Mouse (Mus musculus) heart, embryonic 16.5 days (tissue): ENCODE measurements at regions not wholly inside any gene's neighbourhood (a gene's known extent, or its start where the extent isn't known, plus 50 kb on each side); places are given as distances from the start of the nearest gene placed in this dataset.

ENCODE experiments used
- ATAC-seq: fragments of 200-750 bp; cut with Nextera tagmentation; replicated peaks from 2 replicates; pipeline ENCODE4 v1.8.0; 2017; ENCODE audit warnings: moderate number of reproducible peaks; ENCODE audit not compliant: insufficient read depth, low FRiP score; ENCODE audit errors: extremely low read depth
- H3K27ac ChIP-seq: fragments of 300-500 bp; sonication (generic); 2 replicates; pipeline ENCODE4 v1.5.1; 2014; ENCODE audit warnings: mild to moderate bottlenecking, low read length, control low read depth, moderate library complexity
- H3K27me3 ChIP-seq: fragments of 300-500 bp; sonication (generic); 2 replicates; pipeline ENCODE4 v1.6.1; 2014; ENCODE audit warnings: low read length, mixed read lengths; ENCODE audit not compliant: control insufficient read depth, insufficient read depth
- H3K36me3 ChIP-seq: fragments of 300-500 bp; sonication (generic); 2 replicates; pipeline ENCODE4 v1.6.1; 2014; ENCODE audit not compliant: control insufficient read depth, insufficient read depth
- H3K4me1 ChIP-seq: fragments of 300-500 bp; sonication (generic); 2 replicates; pipeline ENCODE4 v1.6.1; 2014; ENCODE audit warnings: low read length, mixed read lengths; ENCODE audit not compliant: control insufficient read depth, insufficient read depth
- H3K4me2 ChIP-seq: fragments of 300-500 bp; sonication (generic); 2 replicates; pipeline ENCODE4 v1.6.1; 2014; ENCODE audit warnings: low read depth, mild to moderate bottlenecking, control low read depth, low read length
- H3K4me3 ChIP-seq: fragments of 300-500 bp; sonication (generic); 2 replicates; pipeline ENCODE4 v1.5.1; 2014; ENCODE audit warnings: mild to moderate bottlenecking, control low read depth, low read length
- H3K9ac ChIP-seq: fragments of 300-500 bp; sonication (generic); 2 replicates; pipeline ENCODE4 v1.6.1; 2014; ENCODE audit warnings: low read length, control low read depth
- H3K9me3 ChIP-seq: fragments of 300-500 bp; sonication (generic); replicated peaks from 2 replicates; pipeline ENCODE4 v1.6.1; 2016; ENCODE audit warnings: low read length; ENCODE audit not compliant: control insufficient read depth
- WGBS: fragments of 180-500 bp; shearing (Covaris S2); extraction: QIAGEN DNeasy Blood & Tissue Kit; methylation state at CpG from one replicate; pipeline ENCODE4 v1.1.7; 2014; 5-methylcytosine and 5-hydroxymethylcytosine counted together

DNA sequence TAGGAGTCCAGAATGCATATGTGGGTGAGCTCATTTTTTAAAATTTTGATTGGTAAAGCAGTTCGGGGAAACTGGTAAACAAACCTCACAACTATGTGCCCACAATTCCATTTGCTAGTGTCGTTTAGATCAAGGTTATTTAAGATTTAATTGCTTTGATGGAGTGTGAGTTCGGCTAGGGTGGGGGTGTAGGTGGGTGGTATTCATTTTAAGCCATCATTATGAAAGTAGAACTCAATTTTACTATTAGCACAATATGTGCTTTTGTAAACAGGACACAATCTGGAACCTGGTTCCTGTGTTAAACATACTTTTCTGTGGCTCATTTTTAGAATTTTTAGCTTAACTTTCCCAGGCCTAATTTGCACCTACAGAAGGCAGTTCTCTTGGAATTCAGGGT lies 86.5 kb downstream of the Kcna4 start:
- ATAC-seq = no peak
- no peak overlapping the region for H3K4me2 ChIP-seq
- no peak overlapping the region for H3K4me3 ChIP-seq
- no peak overlapping the region for H3K27ac ChIP-seq
- 77% methylated on average over 3 of the region's 3 CpGs for WGBS
- no peaks in the 10 kb centered on the region for H3K36me3 ChIP-seq
- H3K9me3 ChIP-seq = no peaks in the 10 kb centered on the region
- no peaks in the 10 kb centered on the region for H3K27me3 ChIP-seq
- no peaks in the 10 kb centered on the region for H3K4me1 ChIP-seq
- no peak overlapping the region for H3K9ac ChIP-seq

DNA sequence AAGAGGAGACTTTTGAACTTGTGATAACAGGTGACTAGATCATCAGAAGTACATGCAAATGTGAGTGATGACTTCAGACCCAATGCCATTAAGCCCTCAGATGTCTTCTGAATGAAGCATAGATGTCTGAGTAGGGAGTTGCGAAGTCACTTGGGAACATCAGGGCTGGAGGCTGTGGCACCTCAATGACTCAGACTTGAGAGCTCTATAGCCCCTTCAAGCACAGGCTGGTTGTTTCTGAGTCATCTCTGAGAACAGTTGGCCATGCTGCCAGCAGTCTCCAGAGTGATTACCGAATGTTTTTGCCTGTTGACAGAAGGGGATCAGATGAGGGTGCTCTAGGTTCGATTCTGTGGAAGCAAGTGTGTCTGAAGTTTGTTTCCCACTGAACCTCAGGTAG lies 102.4 kb downstream of the Kcna4 start:
- H3K27me3 ChIP-seq = no peaks in the 10 kb centered on the region
- no peaks in the 10 kb centered on the region for H3K36me3 ChIP-seq
- ATAC-seq = no peak
- H3K9ac ChIP-seq = no peak overlapping the region
- H3K4me2 ChIP-seq = no peak overlapping the region
- H3K4me3 ChIP-seq = no peak overlapping the region
- no peaks in the 10 kb centered on the region for H3K4me1 ChIP-seq
- no peak overlapping the region for H3K27ac ChIP-seq
- 77% methylated on average over 3 of the region's 3 CpGs for WGBS
- no peaks in the 10 kb centered on the region for H3K9me3 ChIP-seq

DNA sequence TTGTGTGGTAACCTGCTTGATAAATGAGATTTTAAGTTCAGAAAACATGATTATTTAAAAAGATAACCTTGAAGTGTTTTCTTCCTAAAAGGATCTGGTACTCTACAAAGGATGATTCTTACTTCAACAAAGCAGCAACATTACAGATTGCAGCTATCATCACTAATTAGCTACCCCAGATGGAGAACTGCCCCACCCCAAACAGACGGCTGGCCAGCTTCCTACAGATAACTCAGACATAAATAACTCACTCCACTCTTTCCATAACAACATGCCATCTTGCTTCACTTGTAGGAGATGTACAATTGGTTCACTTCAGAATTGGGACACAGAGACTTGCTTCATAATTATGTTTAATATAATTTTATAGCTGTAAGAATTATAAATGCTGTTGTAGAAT lies 110.0 kb downstream of the Kcna4 start:
- ATAC-seq = 0 out of 2 replicates have a peak, but pooled peaks have one; percentile 41
- no peaks in the 10 kb centered on the region for H3K4me1 ChIP-seq

More for the DNA sequence above, 110.0 kb downstream of the Kcna4 start:
- Histone ChIP-seq H3K4me3 (no peak overlapping the region), H3K9me3 (no peaks in the 10 kb centered on the region), H3K27me3 (no peaks in the 10 kb centered on the region), H3K27ac (no peak overlapping the region), H3K4me2 (no peak overlapping the region), H3K36me3 (no peaks in the 10 kb centered on the region), H3K9ac (no peak overlapping the region)
- 2% methylated on average over 1 of the region's 1 CpGs for WGBS
